Mouse (Mus musculus) adrenal gland, adult 18-20 months (tissue): ENCODE results near the gene Trim65. TPM values are rescaled to one million over a fixed set of nuclear protein-coding genes. Genes with fewer than 3 reads are reported as not detected.
"Not testable (repeated sequence)": the region's sequence is repeated elsewhere in the genome, so short reads cannot be mapped to it uniquely, and the experiment has no call there.

Experiments used
- DNase-seq, 2 experiments: peaks; one replicate each; pipeline ENCODE4 v3.0.0; 2021 to 2022; ENCODE audit warnings: low spot score in 2 of 2
- total RNA-seq, 2 experiments: library from RNA; stranded (reverse); gene quantifications; 1 replicate in 1 of 2; 2 replicates in 1 of 2; pipeline ENCODE4 v1.2.3; 2021

The Trim65 gene
- total RNA-seq, 2 experiments from 2014 or later = 12.9 to 13.1 TPM

GRCm38 (mm10) chr11:116142211-116142991, 11.5 kb upstream of the Trim65 start:
- peak in 1 of 2 experiments; percentile 53 for DNase-seq

- DNase-seq = peak; percentile 78 to 81
Observed at GRCm38 (mm10) chr11:116138468-116139138, 7.7 kb upstream of the Trim65 start, which contains the start of gene Mrpl38. TSS of gene Mrpl38 (minus strand) at chr11:116138868.

GRCm38 (mm10) chr11:116138096-116138467, 7.2 kb upstream of the Trim65 start:
- no peak for DNase-seq

- DNase-seq = no peak
Observed at GRCm38 (mm10) chr11:116134171-116134570, 3.2 kb upstream of the Trim65 start.

- no peak for DNase-seq
Observed at GRCm38 (mm10) chr11:116133497-116133896, 2.6 kb upstream of the Trim65 start.

GRCm38 (mm10) chr11:116132366-116133333, 1.7 kb upstream of the Trim65 start:
- no peak for DNase-seq

GRCm38 (mm10) chr11:116131349-116132170, 632 bp upstream of the Trim65 start:
- no peak for DNase-seq

GRCm38 (mm10) chr11:116129993-116130487, 888 bp downstream of the Trim65 start:
- DNase-seq = no peak

- DNase-seq = no peak
Observed at GRCm38 (mm10) chr11:116129091-116129790, 1.7 kb downstream of the Trim65 start.

GRCm38 (mm10) chr11:116127986-116128385, 2.9 kb downstream of the Trim65 start:
- no peak for DNase-seq

GRCm38 (mm10) chr11:116127156-116127980, 3.6 kb downstream of the Trim65 start, which contains the start of gene Trim47:
TSS of gene Trim47 (minus strand) at chr11:116127210.
- DNase-seq = peak in 1 of 2 experiments; percentile 62

- no peak for DNase-seq
Observed at GRCm38 (mm10) chr11:116126261-116126660, 4.7 kb downstream of the Trim65 start.

GRCm38 (mm10) chr11:116121731-116122245, 9.1 kb downstream of the Trim65 start:
- not testable (repeated sequence) for DNase-seq

- no peak for DNase-seq
Observed at GRCm38 (mm10) chr11:116117819-116118218, 13.1 kb downstream of the Trim65 start.

GRCm38 (mm10) chr11:116117241-116117640, 13.7 kb downstream of the Trim65 start:
- no peak for DNase-seq

GRCm38 (mm10) chr11:116111611-116112203, 19.2 kb downstream of the Trim65 start:
- DNase-seq = no peak

GRCm38 (mm10) chr11:116111067-116111466, 19.9 kb downstream of the Trim65 start:
- no peak for DNase-seq

- no peak for DNase-seq
Observed at GRCm38 (mm10) chr11:116110540-116110939, 20.4 kb downstream of the Trim65 start.
